Mouse (Mus musculus): ENCODE data around the gene Hoxb5. TPM values are rescaled to one million over a fixed set of nuclear protein-coding genes. Genes with fewer than 3 reads are reported as not detected.

Hoxb5 gene
- total RNA-seq, 2 experiments from 2014 or later = not detected

DNA sequence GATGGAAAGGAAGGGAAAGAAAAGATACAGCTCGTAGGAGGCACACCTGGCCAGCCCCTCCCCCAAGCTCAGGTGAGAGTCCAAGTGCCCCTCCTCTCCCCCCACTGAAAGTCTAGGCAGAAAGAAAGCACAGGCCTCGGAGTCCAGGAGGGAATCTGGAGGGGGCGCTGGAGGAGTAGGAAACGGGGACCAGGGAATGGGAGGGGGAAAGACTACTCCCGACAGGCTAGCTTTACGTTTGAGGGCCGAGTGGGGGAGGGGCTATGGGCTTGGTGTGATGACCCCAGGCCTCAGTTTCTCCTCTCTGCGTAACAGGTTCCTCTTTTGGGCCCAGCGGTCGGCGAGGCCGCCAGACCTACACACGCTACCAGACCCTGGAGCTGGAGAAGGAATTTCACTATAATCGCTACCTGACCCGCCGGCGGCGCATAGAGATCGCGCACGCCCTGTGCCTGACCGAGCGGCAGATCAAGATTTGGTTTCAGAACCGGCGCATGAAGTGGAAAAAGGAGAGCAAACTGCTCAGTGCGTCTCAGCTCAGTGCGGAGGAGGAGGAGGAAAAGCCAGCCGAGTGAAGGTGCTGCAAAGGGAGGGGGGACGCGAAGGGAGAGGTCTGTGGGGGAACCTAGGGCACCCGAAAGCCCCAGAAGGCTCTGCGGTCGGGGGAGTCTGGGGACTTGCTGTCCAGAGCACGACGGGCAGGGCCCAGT, 2.6 kb upstream of the Hoxb5 start:
- DNase-seq (ENCODE audit: extremely low spot score in 1 of 2, low spot score in 1 of 2) = no peak

DNA sequence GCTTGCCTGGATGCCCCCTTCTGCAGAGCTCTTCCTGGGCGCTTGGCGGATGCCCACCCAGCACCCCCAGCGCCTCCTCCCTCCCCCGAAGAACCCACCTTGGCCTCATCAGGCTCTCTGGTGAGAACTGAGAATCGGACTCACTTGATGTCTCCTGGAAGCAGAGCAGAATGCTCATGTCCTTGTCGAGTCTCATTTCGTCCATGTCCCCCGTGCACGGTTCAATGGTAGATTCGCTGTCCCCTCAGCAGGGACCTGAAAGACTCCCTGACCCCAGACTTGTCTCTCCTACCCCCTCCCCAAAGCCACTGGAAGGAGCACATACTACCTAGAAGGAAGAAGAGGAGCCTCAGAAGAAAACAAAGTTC, 2.1 kb upstream of the Hoxb5 start:
- DNase-seq (ENCODE audit: extremely low spot score in 1 of 2, low spot score in 1 of 2) = no peak

- DNase-seq (ENCODE audit: extremely low spot score in 1 of 2, low spot score in 1 of 2) = no peak
Measured at GRCm38 (mm10) chr11:96301837-96302236, 1.3 kb upstream of the Hoxb5 start.

GRCm38 (mm10) chr11:96302381-96303150, 570 bp upstream of the Hoxb5 start:
- no peak for DNase-seq (ENCODE audit: extremely low spot score in 1 of 2, low spot score in 1 of 2)

DNA sequence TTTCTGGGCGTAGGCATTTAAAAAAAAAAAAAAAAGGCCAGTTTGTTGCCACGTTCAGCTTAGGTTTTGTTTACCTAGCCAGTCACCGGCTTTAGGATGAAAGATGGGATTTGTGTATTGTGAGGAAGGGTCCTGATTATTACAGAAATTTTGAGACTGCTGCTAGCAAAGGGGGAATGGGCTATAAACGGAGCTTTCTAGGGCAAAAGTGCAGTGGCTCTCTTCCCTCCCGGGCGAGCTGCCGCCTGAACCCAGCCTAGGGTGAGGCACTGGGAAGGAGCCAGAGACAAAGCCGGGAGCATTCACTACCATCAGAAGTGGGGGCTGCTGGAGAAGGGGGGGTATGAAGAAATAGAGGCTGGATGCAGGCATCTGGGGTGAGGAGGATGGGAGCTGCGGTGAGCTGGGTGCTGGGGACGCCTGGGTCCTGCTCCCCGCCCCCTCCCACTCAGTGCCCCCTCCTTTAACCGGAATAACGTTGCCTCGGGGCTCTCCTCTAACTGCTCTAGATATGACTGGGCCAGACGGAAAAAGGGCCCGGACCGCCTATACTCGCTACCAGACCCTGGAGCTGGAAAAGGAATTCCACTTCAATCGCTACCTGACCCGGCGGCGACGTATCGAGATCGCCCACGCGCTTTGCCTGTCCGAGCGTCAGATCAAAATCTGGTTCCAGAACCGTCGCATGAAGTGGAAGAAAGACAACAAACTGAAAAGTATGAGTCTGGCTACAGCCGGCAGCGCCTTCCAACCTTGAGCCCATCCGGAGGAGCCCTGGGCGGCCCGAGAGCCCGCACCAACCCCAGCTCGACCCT, 1.5 kb downstream of the Hoxb5 start:
- no peak for DNase-seq (ENCODE audit: extremely low spot score in 1 of 2, low spot score in 1 of 2)

DNA sequence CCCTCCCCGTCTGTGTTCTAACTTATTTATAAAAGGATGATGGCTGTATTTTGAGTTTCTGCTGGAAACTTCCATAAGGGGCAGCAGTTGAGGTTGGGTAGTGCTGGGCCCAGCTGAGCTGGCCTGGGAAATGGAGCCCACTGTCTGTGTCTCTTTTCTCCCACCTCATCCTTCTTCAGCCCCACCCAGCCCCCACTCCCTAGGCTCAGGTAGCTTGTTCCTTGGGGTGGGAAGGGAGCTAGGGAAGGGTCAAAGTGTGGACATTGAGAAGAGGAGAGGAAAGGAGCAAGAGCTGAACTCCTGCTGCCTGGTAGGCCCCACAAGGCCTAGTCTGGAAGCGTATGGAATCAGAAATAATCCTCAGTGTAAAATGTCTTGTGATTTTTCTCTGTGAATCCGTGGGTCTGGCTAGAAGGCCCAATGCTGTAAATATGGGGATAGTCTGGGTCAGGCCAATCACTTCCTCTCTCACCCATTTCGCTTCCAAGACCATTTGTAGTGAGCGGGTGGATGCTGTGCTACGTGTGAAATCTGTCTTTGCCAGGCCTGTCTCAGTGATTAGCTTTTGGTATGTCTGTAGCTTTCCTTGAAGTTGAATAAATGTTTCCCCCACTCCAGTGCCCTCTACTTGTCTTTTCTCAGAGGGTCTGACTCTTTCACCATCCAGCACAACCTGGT, 2.5 kb downstream of the Hoxb5 start:
- no peak for DNase-seq (ENCODE audit: extremely low spot score in 1 of 2, low spot score in 1 of 2)

- no peak for DNase-seq (ENCODE audit: extremely low spot score in 1 of 2, low spot score in 1 of 2)
Measured at GRCm38 (mm10) chr11:96306183-96306907, 3.2 kb downstream of the Hoxb5 start.

GRCm38 (mm10) chr11:96306908-96307269, 3.8 kb downstream of the Hoxb5 start:
- DNase-seq (ENCODE audit: extremely low spot score in 1 of 2, low spot score in 1 of 2) = no peak

DNA sequence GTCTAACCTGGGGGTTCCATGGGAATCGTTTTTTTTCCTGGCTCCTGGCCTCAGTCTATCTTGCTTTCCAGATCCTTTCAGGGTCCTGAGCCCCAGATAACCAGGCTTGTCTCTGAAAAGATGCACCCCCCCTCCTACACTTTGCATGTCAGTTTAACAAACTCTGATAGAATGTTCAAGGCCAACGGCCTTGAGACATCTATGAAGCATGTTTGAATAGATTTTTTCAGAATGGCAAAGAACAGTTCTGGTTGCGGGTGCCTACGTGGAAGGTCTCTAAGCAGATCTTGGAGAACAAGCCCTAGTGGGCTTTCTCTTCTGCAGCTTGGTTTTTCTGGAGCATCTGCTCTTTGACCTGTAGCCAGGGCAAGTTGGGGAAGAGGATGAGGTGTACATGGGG, 5.6 kb downstream of the Hoxb5 start:
- no peak for DNase-seq (ENCODE audit: extremely low spot score in 1 of 2, low spot score in 1 of 2)

GRCm38 (mm10) chr11:96309288-96309687, 6.2 kb downstream of the Hoxb5 start:
- DNase-seq (ENCODE audit: extremely low spot score in 1 of 2, low spot score in 1 of 2) = no peak

GRCm38 (mm10) chr11:96310183-96310938, 7.2 kb downstream of the Hoxb5 start:
- no peak for DNase-seq (ENCODE audit: extremely low spot score in 1 of 2, low spot score in 1 of 2)

GRCm38 (mm10) chr11:96311097-96311496, 8.0 kb downstream of the Hoxb5 start:
- DNase-seq (ENCODE audit: extremely low spot score in 1 of 2, low spot score in 1 of 2) = no peak

GRCm38 (mm10) chr11:96311520-96312417, 8.6 kb downstream of the Hoxb5 start:
- DNase-seq (ENCODE audit: extremely low spot score in 1 of 2, low spot score in 1 of 2) = no peak

DNA sequence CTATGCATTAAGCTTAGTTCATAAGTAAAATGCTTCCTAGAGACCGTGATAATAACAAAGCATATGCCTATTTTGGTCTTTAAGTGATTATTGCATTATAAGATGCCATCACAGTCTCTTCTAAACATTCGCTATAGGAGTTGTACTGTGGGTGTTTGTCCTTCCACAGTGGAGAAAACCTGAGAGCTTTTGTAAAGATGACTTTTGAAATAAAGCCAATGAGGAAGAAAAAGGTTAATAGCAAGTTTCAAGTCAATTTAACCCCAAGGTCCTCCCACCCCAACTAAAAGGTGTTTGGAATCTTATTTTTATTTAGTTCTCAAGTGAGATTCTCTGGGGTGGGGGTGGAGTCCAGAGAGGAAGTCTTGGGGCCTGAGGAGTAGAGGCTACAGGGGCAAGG, 10.0 kb downstream of the Hoxb5 start:
- DNase-seq (ENCODE audit: extremely low spot score in 1 of 2, low spot score in 1 of 2) = no peak

GRCm38 (mm10) chr11:96313806-96314428, 10.8 kb downstream of the Hoxb5 start:
- no peak for DNase-seq (ENCODE audit: extremely low spot score in 1 of 2, low spot score in 1 of 2)

DNA sequence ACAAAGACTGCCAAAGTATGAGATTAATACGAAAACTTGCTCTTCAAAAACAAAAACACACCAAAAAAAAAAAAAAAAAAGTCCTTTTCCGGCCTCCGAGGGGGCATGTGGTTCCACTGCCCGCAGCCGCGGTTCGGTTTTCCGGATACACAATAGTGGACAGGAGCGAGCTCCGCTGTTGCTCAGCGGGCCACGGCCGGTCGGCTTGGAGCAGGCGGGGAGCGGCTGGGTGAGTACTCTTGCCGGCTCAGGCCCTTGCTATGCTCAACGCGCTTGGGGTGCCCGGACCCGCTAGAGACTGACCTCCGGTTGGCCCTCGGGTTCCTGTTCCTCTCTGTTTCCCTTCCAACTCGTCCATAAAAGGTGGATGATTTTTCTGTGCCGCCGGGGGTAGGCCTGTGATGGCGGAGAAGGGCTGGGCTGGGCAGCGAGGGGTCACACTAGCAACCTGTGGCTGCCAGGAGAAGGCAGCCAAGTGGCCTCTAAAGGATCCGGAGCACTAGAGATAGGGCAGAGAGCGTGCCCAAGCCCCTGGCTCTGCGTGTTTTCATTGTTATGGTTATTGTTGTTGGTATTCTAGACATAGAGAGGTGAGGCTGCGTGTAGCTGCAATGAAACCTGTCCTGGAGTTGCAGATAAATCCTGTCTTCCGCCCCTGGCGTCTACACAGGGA, 11.7 kb downstream of the Hoxb5 start:
- no peak for DNase-seq (ENCODE audit: extremely low spot score in 1 of 2, low spot score in 1 of 2)

GRCm38 (mm10) chr11:96315344-96315681, 12.2 kb downstream of the Hoxb5 start:
- no peak for DNase-seq (ENCODE audit: extremely low spot score in 1 of 2, low spot score in 1 of 2)

Measured in layer of hippocampus, postnatal 25 days (tissue).